Mouse (Mus musculus) telencephalon, adult 2 months (tissue): ENCODE data around the gene Ino80.

ENCODE experiments used
- DNase-seq: peaks from one replicate; pipeline ENCODE4 v3.0.0-alpha.2; 2011; ENCODE audit warnings: low read depth, low spot score

Gene Ino80

DNA sequence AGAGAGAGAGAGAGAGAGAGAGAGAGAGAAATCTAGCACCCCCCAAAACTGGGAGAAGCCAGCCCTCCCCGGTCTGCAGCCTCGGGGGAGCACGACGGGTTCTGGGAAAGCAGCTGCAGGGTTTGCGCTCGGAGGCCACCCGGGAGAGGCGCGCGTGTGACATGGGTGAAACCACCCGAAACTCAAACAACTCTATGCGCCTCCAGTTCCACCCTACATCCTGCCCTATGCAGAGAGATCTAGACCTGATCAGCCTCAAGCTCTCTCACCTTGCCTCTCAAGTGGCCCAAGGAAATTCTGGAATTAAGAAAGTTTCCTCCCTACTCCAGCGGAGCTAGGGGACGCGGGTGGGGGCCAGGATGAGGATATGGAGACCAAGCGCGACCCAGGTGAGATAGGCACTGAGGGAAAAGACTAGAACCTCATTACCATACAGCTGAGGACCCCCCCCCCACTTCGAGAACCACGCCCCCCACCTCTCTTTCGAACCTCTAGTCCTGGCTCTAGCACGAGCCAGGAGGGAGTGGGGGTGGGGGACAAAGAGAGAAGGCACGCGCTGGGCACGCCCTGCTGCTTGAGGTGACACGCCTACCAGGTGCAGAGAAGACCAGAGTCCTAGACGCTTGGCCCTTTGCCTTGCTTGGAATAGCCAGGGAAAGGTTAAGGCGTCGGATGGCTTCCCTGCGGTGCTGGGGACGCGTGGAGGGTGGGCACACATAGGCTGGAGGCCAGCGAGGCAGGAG lies 152.7 kb downstream of the Ino80 start:
- no peak for DNase-seq

DNA sequence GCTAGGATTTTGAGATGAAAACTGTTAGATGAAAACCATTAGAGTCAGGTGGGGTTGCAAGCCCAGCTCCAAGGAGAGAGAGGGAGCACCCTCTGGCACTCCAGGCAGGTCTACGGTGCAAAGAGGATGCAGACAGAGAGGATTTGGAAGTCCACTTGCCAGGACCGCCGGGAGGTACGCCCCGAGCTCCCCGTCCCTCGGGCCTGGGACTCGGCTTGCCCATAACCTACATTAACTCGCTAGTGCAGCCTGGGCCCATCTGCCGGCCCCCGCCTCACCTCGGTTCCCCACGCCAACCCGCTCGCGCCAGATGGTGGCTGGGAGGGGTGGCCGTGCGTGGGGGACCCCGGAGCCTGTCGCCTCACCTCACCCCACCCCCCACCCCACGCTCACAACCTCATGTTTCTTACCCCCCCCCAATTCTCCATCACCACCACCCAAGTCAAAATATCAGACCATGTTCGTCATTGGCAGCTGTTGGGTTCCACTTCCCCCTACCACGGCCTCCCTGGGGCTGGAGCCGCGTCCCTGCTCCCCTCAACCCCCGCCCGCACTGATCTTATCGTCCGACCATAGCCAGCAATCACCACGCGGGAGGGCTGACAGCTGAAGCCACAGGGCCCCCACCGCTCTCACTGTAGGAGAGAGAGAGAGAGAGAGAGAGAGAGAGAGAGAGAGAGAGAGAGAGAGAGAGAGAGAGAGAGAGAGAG lies 153.5 kb downstream of the Ino80 start:
- DNase-seq, result no peak
